Mouse (Mus musculus) cortical plate, adult 2 months (tissue): ENCODE results near the gene Mecr. TPM values are rescaled to one million over a fixed set of nuclear protein-coding genes. Genes with fewer than 3 reads are reported as not detected.

Experiments used
- H3K27ac ChIP-seq: fragments of 200-500 bp; 2 replicates; pipeline ENCODE4 v1.5.1; 2012; ENCODE audit warnings: low read length, control low read depth, inconsistent platforms; ENCODE audit not compliant: insufficient read depth
- H3K4me1 ChIP-seq: fragments of 200-500 bp; 2 replicates; pipeline ENCODE4 v1.6.1; 2011; ENCODE audit warnings: low read length; ENCODE audit not compliant: control insufficient read depth, insufficient read depth
- H3K4me3 ChIP-seq: fragments of 200-500 bp; 2 replicates; pipeline ENCODE4 v1.5.1; 2011; ENCODE audit warnings: mild to moderate bottlenecking, low read length, control low read depth; ENCODE audit not compliant: insufficient read depth
- CTCF ChIP-seq: fragments of 200-500 bp; IDR thresholded peaks from 2 replicates; pipeline ENCODE4 v1.5.1; 2011; ENCODE audit warnings: mild to moderate bottlenecking, control low read depth, low read length; ENCODE audit not compliant: insufficient read depth; ENCODE audit errors: extremely low read depth
- POLR2A ChIP-seq: fragments of 200-500 bp; IDR thresholded peaks from 2 replicates; pipeline ENCODE4 v1.6.1; 2011; ENCODE audit warnings: mild to moderate bottlenecking, low read length, control low read depth; ENCODE audit not compliant: insufficient read depth; ENCODE audit errors: extremely low read depth
- polyA plus RNA-seq: library from polyadenylated mRNA; depleted of rRNA; stranded (reverse); fragments of >200 nt; gene quantifications from 2 replicates; pipeline ENCODE4 v1.2.3, GENCODE M21; 2012

Gene Mecr
- polyA plus RNA-seq, 1 experiment: 45.2 TPM

DNA sequence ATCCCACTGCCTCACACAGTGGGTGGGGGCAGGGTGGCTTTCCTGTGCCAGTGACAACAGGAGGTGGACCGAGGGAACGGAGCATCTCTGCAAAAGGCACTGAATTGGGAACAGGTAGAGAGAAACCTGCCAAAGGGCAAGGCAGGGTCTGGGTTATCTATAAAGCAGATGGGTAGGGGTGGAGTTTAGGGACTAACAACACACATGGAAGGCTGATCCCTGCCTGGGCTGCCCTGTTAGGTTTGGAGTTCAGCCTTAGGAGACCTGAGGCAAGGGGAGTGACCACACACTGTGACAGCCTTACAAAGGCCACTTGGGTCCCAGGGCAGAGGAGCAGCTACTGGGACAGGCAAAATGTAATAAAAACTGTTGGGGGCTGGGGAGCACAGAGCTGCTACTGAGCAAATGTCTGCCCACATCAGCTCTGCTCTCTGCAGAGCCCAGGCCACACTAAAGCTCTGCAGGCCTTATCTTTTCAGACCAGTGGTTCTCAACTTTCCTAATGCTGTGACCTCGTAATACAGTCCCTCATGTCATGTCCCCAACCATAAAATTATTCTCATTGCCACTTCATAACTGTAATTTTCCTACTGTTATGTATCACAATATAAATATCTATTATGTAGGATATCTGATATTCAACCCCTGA, 10.4 kb upstream of the Mecr start:
- TF ChIP-seq CTCF: no peak
- TF ChIP-seq POLR2A: no peak
- Histone ChIP-seq H3K4me3 (no peak overlapping the region), H3K4me1 (no peaks in the 10 kb centered on the region), H3K27ac (no peak overlapping the region)

DNA sequence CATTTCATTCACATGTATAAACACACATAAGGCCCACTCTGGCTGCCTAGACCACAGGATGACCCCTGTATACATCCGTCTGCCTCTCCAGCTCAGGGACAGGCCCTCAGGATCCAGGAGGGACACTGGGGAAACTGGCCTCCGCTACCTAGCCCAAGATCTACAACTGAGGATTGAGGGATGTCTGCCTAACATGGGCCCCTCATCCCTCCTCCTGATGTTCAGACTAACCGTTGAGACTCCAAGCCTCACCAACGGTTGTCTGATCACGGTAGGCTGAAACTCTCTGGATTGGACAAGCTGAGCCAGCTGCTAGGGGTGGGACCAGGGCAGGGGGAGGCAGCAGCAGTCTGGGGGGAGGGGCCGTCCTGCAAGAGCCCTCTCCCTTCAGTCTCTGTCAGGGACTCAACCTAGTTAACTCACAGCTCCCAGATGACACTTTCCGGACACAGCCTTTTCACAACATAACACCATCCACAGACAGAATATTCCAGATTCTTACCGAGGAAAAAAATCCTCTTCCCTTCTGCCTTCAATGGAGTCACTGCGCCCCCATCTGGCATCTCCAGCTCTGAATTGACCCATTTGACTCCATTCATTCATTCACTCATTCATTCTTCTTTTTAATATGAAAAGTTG, 9.2 kb upstream of the Mecr start:
- H3K4me3 ChIP-seq: no peak overlapping the region
- no peak overlapping the region for H3K27ac ChIP-seq
- no peaks in the 10 kb centered on the region for H3K4me1 ChIP-seq
- no peak for TF ChIP-seq POLR2A
- peak; percentile 68 for TF ChIP-seq CTCF

DNA sequence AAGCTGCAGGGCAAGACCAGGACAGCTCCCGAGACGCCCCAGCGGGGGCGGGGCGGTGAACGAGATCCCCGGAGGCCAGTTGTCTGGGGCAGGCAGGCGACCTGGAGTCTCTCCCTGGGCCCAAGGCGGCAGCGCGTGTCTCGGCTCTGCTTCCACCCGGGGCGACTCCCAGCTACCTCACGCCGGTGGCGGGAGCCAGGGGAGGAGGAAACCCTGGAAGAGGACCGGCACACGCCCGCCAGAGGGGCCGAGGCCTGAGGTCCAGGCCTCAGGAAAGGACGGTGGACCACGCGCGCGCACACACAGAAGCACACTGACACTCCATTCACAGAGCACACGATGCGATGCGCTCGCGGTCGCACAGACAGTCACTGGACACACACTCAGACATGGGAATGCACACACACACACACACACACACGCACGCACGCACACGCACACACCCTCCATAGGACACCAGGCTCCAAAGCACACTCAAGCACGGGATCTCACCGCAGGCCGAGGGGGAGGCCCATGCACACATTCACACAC, 6.9 kb upstream of the Mecr start:
- TF ChIP-seq CTCF (no peak), POLR2A (no peak)
- no peak overlapping the region for H3K27ac ChIP-seq
- H3K4me3 ChIP-seq: peak overlapping the region; percentile 50
- H3K4me1 ChIP-seq: no peaks in the 10 kb centered on the region

DNA sequence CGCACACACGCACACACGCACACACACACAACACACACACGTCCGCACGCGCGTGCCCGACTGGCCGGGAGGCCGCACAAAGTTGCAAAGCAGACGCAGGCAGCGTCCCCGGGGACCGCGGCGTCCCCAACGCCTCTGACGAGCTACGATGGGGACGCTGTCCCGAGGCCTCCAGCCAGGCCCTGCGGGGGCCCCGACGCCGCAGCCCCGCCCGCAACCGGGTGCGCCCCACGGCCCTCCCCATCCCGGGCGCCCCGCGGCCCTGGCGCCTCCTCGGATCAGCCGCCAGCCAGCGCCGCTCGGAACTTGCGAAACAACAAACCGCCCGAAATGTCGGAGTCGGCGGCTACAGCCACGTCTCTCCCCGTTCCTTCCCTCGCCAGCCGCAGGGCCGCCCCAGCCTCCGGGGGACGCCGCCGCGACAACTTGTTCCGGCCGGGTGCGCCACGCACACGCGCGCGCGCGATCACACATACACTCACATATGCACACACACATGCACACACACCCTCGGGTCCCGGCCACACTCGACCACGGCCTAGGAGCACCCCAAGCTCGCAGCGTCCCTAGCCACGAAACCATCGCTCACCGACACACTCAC, 6.3 kb upstream of the Mecr start:
- TF ChIP-seq CTCF (no peak), POLR2A (no peak)
- H3K4me3 ChIP-seq: peak overlapping the region; percentile 50
- no peaks in the 10 kb centered on the region for H3K4me1 ChIP-seq
- H3K27ac ChIP-seq: no peak overlapping the region

DNA sequence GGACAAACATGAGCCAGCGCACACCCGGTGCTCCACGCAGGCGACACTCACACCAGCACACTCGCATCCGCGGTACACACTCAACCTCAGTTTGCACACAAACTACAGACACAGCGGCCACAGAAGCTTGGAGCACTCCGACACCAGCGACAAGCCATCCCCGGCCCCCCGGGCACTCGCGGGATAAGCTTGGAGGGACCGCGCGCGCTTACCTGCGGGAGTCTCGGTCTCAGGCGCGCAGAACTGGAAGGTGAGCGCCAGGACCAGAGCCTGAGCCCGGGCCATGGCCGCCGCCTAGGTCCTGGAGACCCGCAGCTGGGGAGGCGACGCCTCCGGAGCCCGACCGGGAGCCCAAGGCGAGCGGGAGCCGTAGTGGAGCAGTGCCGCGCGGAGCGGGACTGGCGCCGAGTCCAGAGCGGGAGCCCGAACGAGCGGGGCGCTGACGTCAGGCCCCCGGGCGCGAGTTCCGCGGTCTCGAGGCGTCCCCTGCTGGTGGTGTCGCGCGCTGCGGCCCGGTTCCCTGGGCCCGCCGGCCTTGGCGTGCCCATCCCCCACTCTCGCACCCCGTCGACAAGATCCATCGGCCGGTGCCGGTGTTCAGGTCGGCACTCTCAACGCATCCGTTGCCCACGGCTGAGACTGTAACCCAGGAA, 5.3 kb upstream of the Mecr start, which contains the start of gene Ptpru:
Gene Ptpru, minus strand, starts transcription at position 417 of the 653 bp plus-strand sequence.
- Histone ChIP-seq H3K4me3 (peak within 1 kb of the TSS; percentile 50), H3K27ac (no peak within 1 kb of the TSS), H3K4me1 (no peaks in the 10 kb centered on the region)
- TF ChIP-seq CTCF (peak; percentile 77), POLR2A (0 out of 2 replicates have a peak, but pooled peaks have one; percentile 22)

DNA sequence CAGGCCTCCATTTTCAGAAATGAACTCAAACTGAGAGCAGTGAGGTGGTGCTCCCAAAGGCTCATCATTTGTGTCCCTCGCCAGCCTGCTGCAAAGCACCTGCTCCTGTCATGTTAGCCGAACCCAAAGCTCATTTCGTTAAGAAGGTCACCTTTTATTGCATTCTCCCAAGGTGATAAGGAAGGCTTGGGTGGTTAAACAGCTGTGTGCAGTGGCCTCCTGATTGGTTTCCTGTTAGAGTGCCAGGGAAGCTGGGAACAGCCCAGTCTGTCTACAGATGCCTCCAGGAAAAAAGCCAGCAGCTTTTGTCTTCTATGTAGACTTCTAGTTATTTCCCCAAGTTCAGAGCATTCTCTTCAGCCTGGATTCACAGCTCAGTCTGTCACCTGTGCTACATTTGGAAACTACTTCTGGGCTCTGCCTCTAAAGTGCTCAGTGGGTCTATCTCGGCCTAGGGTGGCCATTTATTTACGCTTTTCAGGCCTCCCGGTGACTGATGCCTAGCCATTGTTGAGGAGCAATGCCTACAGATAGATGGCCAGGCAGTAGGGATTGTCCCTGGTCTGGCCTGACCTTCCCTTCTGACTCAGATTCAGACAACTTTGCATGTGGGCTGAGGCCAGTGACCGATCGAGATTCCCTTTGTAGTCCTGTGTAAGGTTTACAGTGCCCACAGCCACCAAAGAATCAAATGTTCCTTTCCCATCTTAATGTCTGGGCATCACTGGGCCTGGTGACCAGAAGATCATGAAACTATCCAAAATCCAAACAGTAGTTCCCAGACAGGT, 2.9 kb downstream of the Mecr start:
- no peak overlapping the region for H3K27ac ChIP-seq
- no peak overlapping the region for H3K4me3 ChIP-seq
- no peak for TF ChIP-seq CTCF
- TF ChIP-seq POLR2A: no peak
- peaks cover 6% of the 10 kb centered on the region for H3K4me1 ChIP-seq

DNA sequence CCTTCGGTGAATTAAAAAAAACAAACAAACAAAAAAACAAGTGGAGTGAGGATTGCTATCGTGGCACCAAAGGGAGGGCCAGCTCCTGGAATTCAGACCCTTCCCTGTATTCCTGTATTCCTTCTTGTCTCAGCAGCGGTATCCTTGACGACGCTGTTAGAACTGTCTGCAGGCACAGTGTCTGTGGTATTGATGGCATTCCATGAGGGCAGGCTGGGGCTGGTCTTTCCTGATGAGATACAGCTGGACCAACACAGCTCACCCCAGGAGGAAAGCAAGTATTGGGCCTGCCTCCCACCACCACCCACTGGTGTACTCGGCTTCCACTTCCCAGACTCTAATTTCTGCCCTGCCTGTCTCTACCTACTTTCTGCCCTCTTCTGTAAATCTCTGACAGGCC, 4.8 kb downstream of the Mecr start:
- Histone ChIP-seq H3K27ac (no peak overlapping the region), H3K4me1 (peaks cover 6% of the 10 kb centered on the region), H3K4me3 (no peak overlapping the region)
- no peak for TF ChIP-seq CTCF
- no peak for TF ChIP-seq POLR2A

DNA sequence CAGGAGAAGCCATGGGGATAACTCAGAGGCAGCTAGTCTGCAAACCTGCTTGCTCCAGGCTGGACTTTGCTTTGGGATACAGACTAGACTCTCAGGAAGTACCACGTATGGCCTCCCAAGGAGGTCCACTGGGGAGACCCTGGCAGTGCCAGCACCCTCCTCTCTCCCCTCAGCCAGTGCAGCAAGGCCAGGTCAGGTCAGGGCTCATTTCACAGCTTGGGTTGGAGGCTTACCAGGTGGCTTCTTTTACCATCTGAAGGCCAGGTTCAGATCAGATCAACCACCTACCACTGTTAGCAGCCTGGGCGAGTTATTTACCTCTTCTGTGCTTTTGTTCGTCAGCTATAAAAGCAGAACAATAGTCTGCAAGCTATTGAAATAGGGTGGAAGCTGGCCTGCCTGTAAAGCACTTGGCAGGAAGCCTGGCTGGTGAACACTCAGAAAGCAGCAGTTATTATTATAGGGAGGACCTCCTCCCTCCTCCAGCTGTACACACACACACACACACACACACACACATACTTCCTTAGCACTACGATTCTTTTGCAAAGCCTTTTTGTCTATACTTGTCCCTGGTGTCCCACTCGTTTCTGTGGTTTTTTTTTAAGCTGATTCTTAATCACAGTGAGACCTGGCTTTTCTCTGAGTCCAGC, 6.8 kb downstream of the Mecr start:
- Histone ChIP-seq H3K4me3 (no peak overlapping the region), H3K4me1 (peaks cover 4% of the 10 kb centered on the region; the same call in 1 of the 2 replicates), H3K27ac (peak overlapping the region; percentile 74; the same call in 1 of the 2 replicates)
- TF ChIP-seq CTCF (no peak), POLR2A (no peak)
